Mouse (Mus musculus) heart, postnatal 0 days (tissue): ENCODE data around the gene Cep131. TPM values are rescaled to one million over a fixed set of nuclear protein-coding genes. Genes with fewer than 3 reads are reported as not detected.

Experiments
- ATAC-seq: fragments of 200-750 bp; cut with Nextera tagmentation; 2 replicates; pipeline ENCODE4 v1.8.0; 2017; ENCODE audit warnings: low read depth, moderate number of reproducible peaks, moderate library complexity; ENCODE audit not compliant: insufficient read depth
- DNase-seq: peaks from one replicate; pipeline ENCODE4 v3.0.0-alpha.2; 2016; ENCODE audit warnings: low spot score
- H3K27ac ChIP-seq: fragments of 300-500 bp; sonication (generic); 2 replicates; pipeline ENCODE4 v1.5.1; 2014; ENCODE audit warnings: low read depth, mild to moderate bottlenecking
- H3K27me3 ChIP-seq: fragments of 300-500 bp; sonication (generic); 2 replicates; pipeline ENCODE4 v1.6.1; 2014; ENCODE audit warnings: low read length, mixed read lengths; ENCODE audit not compliant: control insufficient read depth, insufficient read depth
- H3K36me3 ChIP-seq: fragments of 300-500 bp; sonication (generic); replicated peaks from 2 replicates; pipeline ENCODE4 v1.6.1; 2014; ENCODE audit warnings: low read length, mixed read lengths; ENCODE audit not compliant: control insufficient read depth, insufficient read depth
- H3K4me1 ChIP-seq: fragments of 300-500 bp; sonication (generic); 2 replicates; pipeline ENCODE4 v1.6.1; 2014; ENCODE audit warnings: antibody characterized with exemption; ENCODE audit not compliant: control insufficient read depth, insufficient read depth
- H3K4me2 ChIP-seq: fragments of 300-500 bp; sonication (generic); 2 replicates; pipeline ENCODE4 v1.6.1; 2014; ENCODE audit warnings: low read depth, mild to moderate bottlenecking, low read length, moderate library complexity
- H3K4me3 ChIP-seq: fragments of 300-500 bp; sonication (generic); 2 replicates; pipeline ENCODE4 v1.5.1; 2014; ENCODE audit warnings: low read depth, low read length
- H3K9ac ChIP-seq: fragments of 300-500 bp; sonication (generic); replicated peaks from 2 replicates; pipeline ENCODE4 v1.6.1; 2014; ENCODE audit warnings: low read depth, low read length, mixed read lengths
- H3K9me3 ChIP-seq: fragments of 300-500 bp; sonication (generic); replicated peaks from 2 replicates; pipeline ENCODE4 v1.6.1; 2016; ENCODE audit warnings: low read length; ENCODE audit not compliant: control insufficient read depth
- CTCF ChIP-seq: IDR thresholded peaks from 2 replicates; pipeline ENCODE4 v1.5.1; 2016; ENCODE audit warnings: antibody characterized with exemption, control low read depth, low read depth
- EP300 ChIP-seq: IDR thresholded peaks from 2 replicates; pipeline ENCODE4 v1.6.1; 2016; ENCODE audit warnings: antibody characterized with exemption, low read depth
- WGBS: fragments of 180-500 bp; shearing (Covaris S2); extraction: QIAGEN DNeasy Blood & Tissue Kit; methylation state at CpG from one replicate; pipeline ENCODE4 v1.1.7; 2014; 5-methylcytosine and 5-hydroxymethylcytosine counted together
- polyA plus RNA-seq: library from polyadenylated mRNA; unstranded; fragments of >200 nt; fragmentation: Nextera tagmentation; extraction: Ambion mirVana; gene quantifications from 2 replicates; pipeline ENCODE4 v1.2.1, GENCODE M21; 2015
- total RNA-seq: library from RNA; depleted of rRNA; stranded (reverse); fragments of >200 nt; gene quantifications from 2 replicates; pipeline ENCODE4 v1.2.3, GENCODE M21; 2014; ENCODE audit warnings: low replicate concordance

Gene Cep131
- total and polyA plus RNA-seq, 2 experiments from 2014 or later: 3.8 to 6.8 TPM

- TF ChIP-seq EP300 (no peak), CTCF (no peak)
- ATAC-seq: no peak
- WGBS: 79% methylated on average over 23 of the region's 23 CpGs
- Histone ChIP-seq H3K36me3 (peaks cover 62% of the 10 kb centered on the region), H3K4me2 (no peak overlapping the region), H3K27ac (no peak overlapping the region), H3K4me3 (no peak overlapping the region), H3K9ac (no peak overlapping the region), H3K27me3 (no peaks in the 10 kb centered on the region), H3K9me3 (no peaks in the 10 kb centered on the region), H3K4me1 (peaks cover 7% of the 10 kb centered on the region)
- no peak for DNase-seq
Observed at GRCm38 (mm10) chr11:120092817-120093591, 6.4 kb upstream of the Cep131 start.

GRCm38 (mm10) chr11:120090661-120091060 lies 4.0 kb upstream of the Cep131 start:
- Histone ChIP-seq H3K4me1 (no peaks in the 10 kb centered on the region), H3K4me3 (no peak overlapping the region), H3K36me3 (peaks cover 49% of the 10 kb centered on the region), H3K27ac (no peak overlapping the region), H3K27me3 (no peaks in the 10 kb centered on the region), H3K4me2 (no peak overlapping the region), H3K9me3 (no peaks in the 10 kb centered on the region), H3K9ac (no peak overlapping the region)
- 89% methylated on average over 4 of the region's 4 CpGs for WGBS
- TF ChIP-seq CTCF (no peak), EP300 (no peak)
- no peak for DNase-seq
- no peak for ATAC-seq

- Histone ChIP-seq H3K27ac (peak overlapping the region; percentile 43; the same call in 1 of the 2 replicates), H3K9me3 (no peaks in the 10 kb centered on the region), H3K27me3 (no peaks in the 10 kb centered on the region), H3K4me3 (peak overlapping the region; percentile 84), H3K4me2 (peak overlapping the region; percentile 95), H3K36me3 (peaks cover 12% of the 10 kb centered on the region), H3K4me1 (no peaks in the 10 kb centered on the region), H3K9ac (peak overlapping the region; percentile 87)
- TF ChIP-seq CTCF (no peak), EP300 (no peak)
- ATAC-seq (peak; percentile 40), DNase-seq (no peak)
- WGBS: under 1% methylated on average over 24 of the region's 25 CpGs
Observed at GRCm38 (mm10) chr11:120085891-120086627, 568 bp downstream of the Cep131 start.

- TF ChIP-seq CTCF: no peak
- no peak for TF ChIP-seq EP300
- WGBS: 84% methylated on average over 6 of the region's 6 CpGs
- Histone ChIP-seq H3K4me3 (no peak overlapping the region), H3K4me1 (no peaks in the 10 kb centered on the region), H3K4me2 (no peak overlapping the region), H3K27me3 (no peaks in the 10 kb centered on the region), H3K9me3 (no peaks in the 10 kb centered on the region), H3K9ac (no peak overlapping the region), H3K27ac (no peak overlapping the region), H3K36me3 (peaks cover 48% of the 10 kb centered on the region)
- ATAC-seq: no peak
- no peak for DNase-seq
Observed at GRCm38 (mm10) chr11:120080282-120080681, 6.3 kb downstream of the Cep131 start.

- WGBS: 71% methylated on average over 3 of the region's 3 CpGs
- H3K4me1 ChIP-seq: no peaks in the 10 kb centered on the region
- TF ChIP-seq EP300: no peak
- TF ChIP-seq CTCF: no peak
- H3K9ac ChIP-seq: no peak overlapping the region
- no peak overlapping the region for H3K27ac ChIP-seq
- ATAC-seq (no peak), DNase-seq (no peak)
- peaks cover 58% of the 10 kb centered on the region for H3K36me3 ChIP-seq
- no peaks in the 10 kb centered on the region for H3K9me3 ChIP-seq
- no peak overlapping the region for H3K4me3 ChIP-seq
- H3K27me3 ChIP-seq: no peaks in the 10 kb centered on the region
- H3K4me2 ChIP-seq: no peak overlapping the region
Observed at GRCm38 (mm10) chr11:120076191-120076590, 10.4 kb downstream of the Cep131 start.
